Mouse (Mus musculus) forebrain, postnatal 0 days (tissue): ENCODE data around the gene St3gal3. TPM values are rescaled to one million over a fixed set of nuclear protein-coding genes. Genes with fewer than 3 reads are reported as not detected.

Experiments used
- ATAC-seq: fragments of 200-750 bp; cut with Nextera tagmentation; 2 replicates; pipeline ENCODE4 v1.8.0; 2017; ENCODE audit warnings: mild to moderate bottlenecking, moderate library complexity
- DNase-seq: peaks from one replicate; pipeline ENCODE4 v3.0.0-alpha.2; 2015
- H3K27ac ChIP-seq: fragments of 300-500 bp; sonication (generic); 2 replicates; pipeline ENCODE4 v1.5.1; 2014; ENCODE audit warnings: low read depth, mild to moderate bottlenecking, antibody characterized with exemption, low read length, moderate library complexity, mixed read lengths
- H3K27me3 ChIP-seq: fragments of 300-500 bp; sonication (generic); 2 replicates; pipeline ENCODE4 v1.6.1; 2014; ENCODE audit warnings: mild to moderate bottlenecking, low read length, mixed read lengths; ENCODE audit not compliant: insufficient read depth
- H3K36me3 ChIP-seq: fragments of 300-500 bp; sonication (generic); 2 replicates; pipeline ENCODE4 v1.6.1; 2014; ENCODE audit warnings: mild to moderate bottlenecking, moderate library complexity; ENCODE audit not compliant: insufficient read depth
- H3K4me1 ChIP-seq: fragments of 300-500 bp; sonication (generic); 2 replicates; pipeline ENCODE4 v1.6.1; 2014; ENCODE audit warnings: antibody characterized with exemption; ENCODE audit not compliant: insufficient read depth
- H3K4me2 ChIP-seq: fragments of 300-500 bp; sonication (generic); 2 replicates; pipeline ENCODE4 v1.6.1; 2014; ENCODE audit warnings: low read depth, mild to moderate bottlenecking, moderate library complexity
- H3K4me3 ChIP-seq: fragments of 300-500 bp; sonication (generic); 2 replicates; pipeline ENCODE4 v1.5.1; 2014; ENCODE audit warnings: low read depth, low read length, mixed read lengths
- H3K9ac ChIP-seq: fragments of 300-500 bp; sonication (generic); 2 replicates; pipeline ENCODE4 v1.6.1; 2014; ENCODE audit warnings: mild to moderate bottlenecking
- H3K9me3 ChIP-seq: fragments of 300-500 bp; sonication (generic); 2 replicates; pipeline ENCODE4 v1.6.1; 2016; ENCODE audit warnings: low read length
- CTCF ChIP-seq: sonication (generic); IDR thresholded peaks from 2 replicates; pipeline ENCODE4 v1.5.1; 2016; ENCODE audit warnings: antibody characterized with exemption, control low read depth, low read depth
- WGBS: fragments of 180-500 bp; shearing (Covaris S2); extraction: QIAGEN DNeasy Blood & Tissue Kit; methylation state at CpG from one replicate; pipeline ENCODE4 v1.1.7; 2014; 5-methylcytosine and 5-hydroxymethylcytosine counted together
- polyA plus RNA-seq: library from polyadenylated mRNA; unstranded; fragments of >200 nt; fragmentation: Nextera tagmentation; extraction: Ambion mirVana; gene quantifications from 2 replicates; pipeline ENCODE4 v1.2.1, GENCODE M21; 2015
- total RNA-seq: library from RNA; depleted of rRNA; stranded (reverse); fragments of >200 nt; gene quantifications from 2 replicates; pipeline ENCODE4 v1.2.3, GENCODE M21; 2014

St3gal3 gene
- total and polyA plus RNA-seq, 2 experiments from 2014 or later = 11.2 to 36.1 TPM

DNA sequence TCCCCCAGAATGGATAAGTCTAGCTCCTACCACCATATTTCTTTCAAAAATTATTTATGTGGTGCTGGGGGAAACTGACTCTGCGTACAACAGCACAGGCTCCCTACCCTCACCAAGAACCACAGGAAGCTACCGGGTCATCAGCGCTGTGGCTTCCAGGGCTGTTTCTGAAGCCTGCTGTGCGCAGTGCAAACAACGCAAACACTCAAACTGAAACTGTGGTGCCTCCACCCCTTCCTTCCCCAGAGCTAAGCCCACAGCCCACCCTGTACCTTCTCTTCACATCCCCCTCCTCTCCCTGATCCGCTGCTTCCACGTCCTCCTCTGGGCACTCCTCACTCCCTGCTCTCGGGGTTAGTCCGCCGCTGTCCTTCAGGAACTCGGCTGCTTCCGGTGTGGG is 27.4 kb upstream of the St3gal3 start:
- Histone ChIP-seq H3K4me3 (no peak overlapping the region), H3K9ac (no peak overlapping the region), H3K9me3 (no peaks in the 10 kb centered on the region), H3K27me3 (no peaks in the 10 kb centered on the region), H3K4me2 (no peak overlapping the region), H3K36me3 (peaks cover 94% of the 10 kb centered on the region), H3K4me1 (no peaks in the 10 kb centered on the region), H3K27ac (no peak overlapping the region)
- no peak for TF ChIP-seq CTCF
- DNase-seq = no peak
- ATAC-seq = no peak
- 93% methylated on average over 12 of the region's 12 CpGs for WGBS

- no peak overlapping the region for H3K4me3 ChIP-seq
- H3K27me3 ChIP-seq = no peaks in the 10 kb centered on the region
- no peak overlapping the region for H3K4me2 ChIP-seq
- H3K4me1 ChIP-seq = no peaks in the 10 kb centered on the region
- WGBS = 98% methylated on average over 3 of the region's 3 CpGs
- DNase-seq (no peak), ATAC-seq (no peak)
- no peak for TF ChIP-seq CTCF
- no peak overlapping the region for H3K9ac ChIP-seq
- H3K36me3 ChIP-seq = peaks cover 96% of the 10 kb centered on the region
- H3K9me3 ChIP-seq = no peaks in the 10 kb centered on the region
- no peak overlapping the region for H3K27ac ChIP-seq
Measured at GRCm38 (mm10) chr4:118157666-118158065, 23.0 kb upstream of the St3gal3 start.

DNA sequence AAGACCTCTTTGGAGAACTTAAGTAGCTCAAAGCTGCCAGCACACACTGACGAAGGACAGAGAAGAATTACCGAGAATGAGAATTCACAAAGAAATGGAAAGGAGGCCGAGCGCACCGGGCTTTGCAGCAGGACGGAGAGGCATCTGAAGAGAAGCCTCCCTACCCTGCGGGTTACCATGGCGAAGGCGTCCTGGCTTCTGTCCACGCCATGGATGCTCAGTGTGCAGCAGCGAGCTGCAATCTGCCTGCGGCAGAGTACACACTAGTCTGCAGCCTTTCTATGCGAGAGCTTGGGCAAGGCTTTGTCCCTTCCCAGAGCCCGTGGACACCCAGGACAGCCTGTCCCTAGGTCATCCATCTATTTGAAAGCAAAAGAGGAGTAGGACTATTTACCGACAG is 21.8 kb upstream of the St3gal3 start:
- no peak overlapping the region for H3K4me3 ChIP-seq
- peaks cover 96% of the 10 kb centered on the region for H3K36me3 ChIP-seq
- no peak for TF ChIP-seq CTCF
- 69% methylated on average over 15 of the region's 15 CpGs for WGBS
- H3K27ac ChIP-seq = no peak overlapping the region
- DNase-seq (peak; percentile 41), ATAC-seq (peak; percentile 67)
- no peak overlapping the region for H3K9ac ChIP-seq
- no peaks in the 10 kb centered on the region for H3K27me3 ChIP-seq
- H3K4me1 ChIP-seq = no peaks in the 10 kb centered on the region
- H3K4me2 ChIP-seq = no peak overlapping the region
- no peaks in the 10 kb centered on the region for H3K9me3 ChIP-seq

DNA sequence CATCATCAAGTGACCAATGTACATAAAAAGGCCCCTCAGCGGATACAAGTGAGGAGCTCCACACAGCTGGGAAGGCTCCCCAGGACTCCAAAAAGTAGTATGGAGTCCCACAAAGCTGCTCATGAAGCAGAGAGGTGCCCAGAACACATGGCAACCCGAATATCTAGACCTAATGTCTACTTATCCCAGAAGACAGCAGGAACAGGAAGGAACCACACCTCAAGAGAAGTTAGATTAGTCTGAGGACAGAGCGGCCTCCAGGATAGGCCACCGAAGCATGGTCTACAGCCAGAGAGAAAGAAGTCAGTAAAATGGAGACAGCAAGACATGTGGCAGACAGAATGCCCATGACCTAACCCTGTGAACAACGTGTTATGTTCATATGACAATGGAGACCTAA is 20.2 kb upstream of the St3gal3 start:
- Histone ChIP-seq H3K4me2 (no peak overlapping the region), H3K27me3 (no peaks in the 10 kb centered on the region), H3K4me3 (no peak overlapping the region), H3K27ac (no peak overlapping the region), H3K9ac (no peak overlapping the region), H3K4me1 (no peaks in the 10 kb centered on the region), H3K9me3 (no peaks in the 10 kb centered on the region), H3K36me3 (peaks cover 88% of the 10 kb centered on the region)
- DNase-seq (no peak), ATAC-seq (no peak)
- TF ChIP-seq CTCF = no peak
- 94% methylated on average over 5 of the region's 5 CpGs for WGBS

DNA sequence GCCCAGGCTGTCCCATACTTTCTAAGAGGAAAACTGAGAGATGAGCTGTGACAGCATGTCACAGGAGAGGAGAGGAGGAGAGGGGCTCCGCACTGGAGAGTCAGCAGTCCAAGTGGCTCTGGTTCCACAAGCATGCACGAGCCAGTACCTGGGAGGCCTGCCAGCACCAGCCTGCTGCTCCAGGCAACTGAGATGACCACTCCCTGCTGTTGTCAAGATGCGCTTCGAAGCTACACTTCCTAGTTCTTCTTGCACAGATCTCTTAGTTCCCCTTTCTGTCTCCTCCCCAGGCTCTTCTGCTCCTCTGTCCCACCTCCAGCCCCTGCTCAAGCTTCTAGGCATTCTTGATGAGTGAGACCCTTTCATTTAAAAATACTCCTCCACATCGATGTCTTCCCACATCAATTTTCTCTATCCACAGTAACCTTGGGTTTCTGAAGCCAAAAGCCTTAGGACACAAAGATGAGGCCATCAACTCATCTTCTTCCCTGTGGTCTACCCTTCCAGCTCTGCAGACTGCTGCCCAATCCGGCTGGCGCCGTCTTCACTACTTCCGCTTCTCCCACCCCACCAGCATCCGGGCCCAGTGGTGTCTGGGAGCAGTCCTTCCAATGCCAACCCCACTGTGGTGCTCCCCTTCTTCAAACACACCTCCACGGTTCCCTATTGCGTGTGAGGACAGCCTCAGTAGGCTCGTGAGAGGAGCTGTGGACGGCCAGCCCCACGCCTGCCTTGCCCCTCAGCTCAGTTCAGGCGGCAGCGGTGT is 17.5 kb upstream of the St3gal3 start:
- H3K4me1 ChIP-seq = no peaks in the 10 kb centered on the region
- no peak for TF ChIP-seq CTCF
- peak; percentile 22 for DNase-seq
- H3K27ac ChIP-seq = no peak overlapping the region
- WGBS = 90% methylated on average over 17 of the region's 17 CpGs
- no peak for ATAC-seq
- H3K36me3 ChIP-seq = peaks cover 89% of the 10 kb centered on the region
- no peak overlapping the region for H3K9ac ChIP-seq
- H3K27me3 ChIP-seq = no peaks in the 10 kb centered on the region
- H3K4me3 ChIP-seq = no peak overlapping the region
- H3K4me2 ChIP-seq = no peak overlapping the region
- H3K9me3 ChIP-seq = no peaks in the 10 kb centered on the region

DNA sequence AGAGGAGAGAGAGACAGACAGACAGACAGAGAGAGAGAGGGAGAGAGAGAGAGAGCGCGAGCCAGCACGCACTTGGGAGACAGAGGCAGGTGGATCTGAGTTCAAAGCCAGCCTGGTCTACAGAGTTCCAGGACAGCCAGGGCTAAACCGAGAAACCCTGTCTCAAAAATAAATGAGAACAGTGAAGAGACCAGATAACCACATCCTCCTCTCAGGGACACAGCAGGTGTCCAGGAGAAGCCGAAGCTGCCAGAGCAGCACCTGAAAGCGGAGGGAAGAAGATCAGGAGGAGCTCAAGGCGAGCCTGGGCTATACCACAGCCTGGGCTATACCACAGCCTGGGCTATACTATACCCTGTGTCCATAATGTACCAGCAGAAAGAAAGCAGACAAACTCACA is 16.1 kb upstream of the St3gal3 start:
- ATAC-seq = no peak
- H3K9me3 ChIP-seq = no peaks in the 10 kb centered on the region
- no peak for DNase-seq
- H3K4me2 ChIP-seq = no peak overlapping the region
- H3K9ac ChIP-seq = no peak overlapping the region
- H3K36me3 ChIP-seq = peaks cover 91% of the 10 kb centered on the region
- no peak overlapping the region for H3K4me3 ChIP-seq
- WGBS = 86% methylated on average over 7 of the region's 7 CpGs
- H3K27ac ChIP-seq = no peak overlapping the region
- no peak for TF ChIP-seq CTCF
- no peaks in the 10 kb centered on the region for H3K4me1 ChIP-seq
- H3K27me3 ChIP-seq = no peaks in the 10 kb centered on the region

DNA sequence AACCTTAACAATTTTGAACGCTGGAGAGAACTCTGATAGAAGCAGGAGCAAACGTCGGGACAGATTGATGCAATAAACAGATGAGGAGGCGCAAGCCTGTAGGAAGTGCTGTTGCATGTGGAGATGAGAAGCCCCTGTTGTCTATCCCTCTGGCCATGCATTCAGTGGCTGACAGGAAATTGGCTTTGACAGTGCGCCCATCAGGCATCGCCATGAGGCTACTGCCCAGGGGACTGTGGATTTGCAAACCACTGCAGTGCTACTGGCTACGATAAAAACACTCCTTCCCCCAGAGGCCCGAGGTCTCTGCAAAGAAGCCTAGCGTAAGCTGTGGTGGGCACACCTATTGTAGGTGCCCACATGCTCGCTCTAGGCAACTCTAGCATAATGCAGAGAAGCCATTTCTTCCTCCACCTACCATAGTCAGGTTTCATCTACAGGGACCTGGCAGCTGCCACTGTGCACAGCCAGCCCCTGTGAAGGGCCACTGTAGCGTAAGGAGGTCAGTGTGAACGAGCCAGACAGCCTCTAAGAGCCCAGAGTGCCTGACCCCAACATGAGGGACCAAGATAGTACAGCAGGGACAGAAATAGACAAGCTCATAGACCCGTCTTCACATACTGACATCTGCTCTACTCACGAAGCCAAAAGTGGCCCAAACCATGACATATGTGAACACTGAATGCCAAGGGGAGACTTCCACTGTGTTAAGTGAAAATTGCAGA is 15.4 kb upstream of the St3gal3 start:
- H3K4me3 ChIP-seq = no peak overlapping the region
- WGBS = 82% methylated on average over 14 of the region's 14 CpGs
- no peaks in the 10 kb centered on the region for H3K4me1 ChIP-seq
- H3K27ac ChIP-seq = no peak overlapping the region
- DNase-seq (peak; percentile 35), ATAC-seq (peak; percentile 76)
- no peak overlapping the region for H3K4me2 ChIP-seq
- TF ChIP-seq CTCF = no peak
- H3K27me3 ChIP-seq = no peaks in the 10 kb centered on the region
- no peak overlapping the region for H3K9ac ChIP-seq
- H3K9me3 ChIP-seq = no peaks in the 10 kb centered on the region
- H3K36me3 ChIP-seq = peaks cover 91% of the 10 kb centered on the region
